Mouse (Mus musculus) telencephalon, adult 2 months (tissue): ENCODE data around the gene Ube2e1.

ENCODE experiments used
- DNase-seq: peaks from one replicate; pipeline ENCODE4 v3.0.0-alpha.2; 2011; ENCODE audit warnings: low read depth, low spot score

Ube2e1 gene

GRCm38 (mm10) chr14:18331693-18332131 is at the start of gene Ube2e1:
Gene Ube2e1, minus strand, starts transcription at chr14:18331859.
- DNase-seq: peak; percentile 29

DNA sequence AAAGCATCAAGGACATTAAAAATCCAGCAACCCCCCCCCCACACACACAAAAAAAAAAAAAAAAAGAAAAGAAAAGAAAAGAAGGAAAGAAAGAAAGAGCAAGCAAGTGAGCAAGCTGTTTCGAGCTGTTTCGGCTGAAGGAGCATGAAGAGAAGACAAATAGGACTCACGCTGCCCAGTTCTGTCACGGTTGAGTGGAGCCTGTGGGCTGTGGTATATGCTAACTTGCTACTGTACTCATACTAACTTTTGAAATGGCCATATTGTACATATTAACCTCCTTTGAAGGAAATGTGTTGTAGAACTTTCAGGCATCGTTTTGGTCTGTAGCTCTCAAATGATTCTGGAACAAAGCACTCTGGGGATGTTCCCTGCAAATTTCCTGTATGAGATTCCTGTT is 48.2 kb upstream of the Ube2e1 start:
- DNase-seq: no peak

DNA sequence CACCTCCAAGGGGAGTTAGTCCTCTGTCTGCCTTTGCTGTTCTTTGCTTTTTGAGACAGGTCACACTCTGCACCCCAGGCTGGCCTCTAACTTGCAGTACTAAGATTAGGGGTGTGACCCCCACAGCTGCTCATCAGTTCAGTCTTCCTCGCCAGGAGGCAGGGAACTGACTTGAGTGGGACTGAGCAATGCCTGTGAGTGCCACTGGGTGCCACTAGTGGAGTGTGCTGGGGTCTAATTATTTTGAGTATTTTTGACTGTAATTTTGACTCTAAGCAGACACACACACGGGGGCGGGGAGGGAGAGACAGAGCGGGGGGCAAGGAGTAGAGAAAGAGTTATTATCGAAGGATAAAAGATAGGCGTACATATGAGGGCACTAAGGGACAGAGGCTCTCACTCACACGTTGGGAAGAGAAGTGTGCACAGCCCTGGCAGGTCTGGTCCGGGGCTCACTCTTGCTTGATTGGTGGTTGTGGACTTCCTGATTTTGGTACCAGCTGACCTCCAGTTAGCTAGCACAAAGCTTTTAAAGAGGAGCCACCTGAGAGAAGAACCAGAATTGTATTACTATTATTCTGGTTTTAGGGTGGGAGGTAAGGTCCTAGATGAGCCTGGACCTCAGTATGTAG is 46.4 kb upstream of the Ube2e1 start:
- DNase-seq: no peak

DNA sequence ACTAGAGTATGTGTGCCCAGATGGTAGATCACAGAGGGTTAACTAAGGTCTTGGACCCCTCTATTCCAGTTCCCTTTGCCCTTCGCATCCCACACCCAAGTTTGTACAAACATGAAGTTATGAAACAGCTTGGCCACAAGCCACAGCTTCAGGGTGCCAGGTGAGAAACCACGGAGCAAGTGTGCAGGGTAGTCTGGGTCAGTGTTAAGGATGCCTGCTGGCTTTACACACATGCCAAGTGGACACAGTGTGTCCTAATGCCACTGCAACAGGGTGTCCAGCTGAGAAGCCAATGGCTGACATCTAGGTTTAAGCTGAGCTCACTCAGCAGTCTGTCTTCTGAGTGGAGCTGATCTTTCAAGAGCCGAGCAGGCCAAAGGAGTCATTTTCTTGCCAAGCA is 44.5 kb upstream of the Ube2e1 start:
- no peak for DNase-seq

DNA sequence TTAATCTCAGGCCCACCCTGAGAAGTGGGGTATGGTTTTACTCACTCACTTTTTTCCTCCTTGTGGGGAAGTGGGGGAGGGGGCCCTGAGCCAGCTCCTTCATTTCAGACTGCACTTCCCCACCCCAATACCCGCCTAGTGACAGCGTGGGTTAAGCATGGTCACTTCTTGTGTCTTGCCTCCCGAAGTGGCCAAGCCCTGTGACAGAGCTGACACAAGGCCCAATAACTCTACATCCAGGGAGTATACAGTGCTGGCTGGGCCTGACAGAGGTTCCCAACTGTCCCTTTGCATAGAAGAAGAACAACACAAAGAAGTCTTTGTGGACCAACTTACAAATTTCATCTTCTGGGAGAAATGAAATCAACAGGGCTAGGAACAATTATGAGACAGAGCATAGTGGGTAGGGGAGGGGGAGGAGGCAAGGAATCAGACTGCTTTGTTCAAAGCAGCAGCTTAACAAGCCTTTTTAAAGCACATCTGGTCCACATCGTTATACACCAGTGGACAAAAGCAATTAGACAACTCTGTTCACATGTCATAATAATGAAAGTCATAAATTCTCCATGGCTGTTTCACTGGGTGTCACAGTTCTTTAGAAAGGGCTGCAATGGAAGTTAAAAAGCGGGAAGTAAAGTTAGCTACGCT is 42.2 kb upstream of the Ube2e1 start:
- DNase-seq: no peak

- DNase-seq: peak; percentile 38
Measured at GRCm38 (mm10) chr14:18372761-18373610, 41.3 kb upstream of the Ube2e1 start.

DNA sequence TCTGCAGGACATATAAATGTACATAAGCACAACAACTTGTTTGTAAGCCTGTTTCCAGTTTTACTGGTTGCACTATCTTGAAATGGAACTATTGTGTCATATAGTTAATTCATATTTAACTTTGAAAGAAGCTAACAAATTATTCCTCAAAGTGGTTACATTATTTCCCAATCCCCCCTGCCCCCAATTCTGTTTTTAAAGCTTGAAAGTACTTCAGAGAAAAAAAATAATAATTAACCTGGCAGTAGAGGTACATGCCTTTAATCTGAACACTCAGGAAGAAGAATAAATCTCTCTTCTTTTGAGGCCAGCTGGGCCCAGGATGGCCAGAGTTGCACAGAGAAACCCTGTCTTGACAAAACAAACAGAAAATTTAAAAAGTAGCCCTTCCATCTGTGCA is 37.4 kb upstream of the Ube2e1 start:
- DNase-seq: no peak

- DNase-seq: no peak
Measured at GRCm38 (mm10) chr14:18367025-18367424, 35.4 kb upstream of the Ube2e1 start.

DNA sequence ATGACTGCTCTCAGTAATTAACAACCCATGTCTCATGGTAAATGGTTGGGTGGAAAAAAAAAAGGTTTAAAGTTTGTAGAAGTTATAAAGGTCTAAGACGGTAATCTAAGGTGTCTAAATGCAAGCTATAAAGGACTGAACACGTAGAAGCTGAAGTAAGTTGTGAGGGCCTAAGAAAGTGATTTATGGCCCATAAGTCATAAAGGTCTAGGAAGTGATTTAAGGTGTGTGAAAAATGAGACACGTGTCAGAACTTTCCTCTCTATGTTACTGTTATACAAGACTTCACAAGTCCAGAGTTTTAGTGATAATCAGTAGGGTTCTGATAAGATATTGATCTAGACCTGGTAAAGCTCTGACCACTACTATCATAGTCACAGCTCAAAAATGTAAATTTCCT is 32.7 kb upstream of the Ube2e1 start:
- no peak for DNase-seq

- DNase-seq: no peak
Measured at GRCm38 (mm10) chr14:18356442-18356841, 24.8 kb upstream of the Ube2e1 start.

- no peak for DNase-seq
Measured at GRCm38 (mm10) chr14:18355514-18356190, 24.0 kb upstream of the Ube2e1 start.

GRCm38 (mm10) chr14:18353525-18353924 is 21.9 kb upstream of the Ube2e1 start:
- DNase-seq: no peak

- no peak for DNase-seq
Measured at GRCm38 (mm10) chr14:18352934-18353333, 21.3 kb upstream of the Ube2e1 start.

- DNase-seq: no peak
Measured at GRCm38 (mm10) chr14:18350680-18351079, 19.0 kb upstream of the Ube2e1 start.

DNA sequence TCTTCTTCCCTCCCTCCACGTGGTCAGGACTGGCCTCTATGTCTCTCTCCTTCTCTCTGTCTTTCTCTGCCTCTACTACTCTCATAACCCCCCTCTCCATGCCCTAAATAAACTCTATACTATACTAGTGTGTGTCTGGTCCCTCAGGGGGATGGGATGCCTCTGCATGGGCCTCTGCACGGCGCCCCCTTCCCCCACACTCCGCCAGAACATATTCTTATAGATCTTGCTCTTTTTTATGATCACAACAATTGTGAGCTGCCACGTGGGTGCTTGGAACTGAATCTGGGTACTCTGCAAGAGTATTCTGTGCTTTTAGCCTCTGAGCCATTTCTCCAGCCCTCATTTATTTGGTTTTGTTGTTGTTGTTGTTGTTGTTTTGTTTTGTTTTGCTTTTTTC is 18.2 kb upstream of the Ube2e1 start:
- no peak for DNase-seq

- DNase-seq: no peak
Measured at GRCm38 (mm10) chr14:18343589-18343988, 11.9 kb upstream of the Ube2e1 start.

- no peak for DNase-seq
Measured at GRCm38 (mm10) chr14:18342749-18343148, 11.1 kb upstream of the Ube2e1 start.

- no peak for DNase-seq
Measured at GRCm38 (mm10) chr14:18341088-18341487, 9.4 kb upstream of the Ube2e1 start.

GRCm38 (mm10) chr14:18336106-18336505 is 4.4 kb upstream of the Ube2e1 start:
- no peak for DNase-seq

DNA sequence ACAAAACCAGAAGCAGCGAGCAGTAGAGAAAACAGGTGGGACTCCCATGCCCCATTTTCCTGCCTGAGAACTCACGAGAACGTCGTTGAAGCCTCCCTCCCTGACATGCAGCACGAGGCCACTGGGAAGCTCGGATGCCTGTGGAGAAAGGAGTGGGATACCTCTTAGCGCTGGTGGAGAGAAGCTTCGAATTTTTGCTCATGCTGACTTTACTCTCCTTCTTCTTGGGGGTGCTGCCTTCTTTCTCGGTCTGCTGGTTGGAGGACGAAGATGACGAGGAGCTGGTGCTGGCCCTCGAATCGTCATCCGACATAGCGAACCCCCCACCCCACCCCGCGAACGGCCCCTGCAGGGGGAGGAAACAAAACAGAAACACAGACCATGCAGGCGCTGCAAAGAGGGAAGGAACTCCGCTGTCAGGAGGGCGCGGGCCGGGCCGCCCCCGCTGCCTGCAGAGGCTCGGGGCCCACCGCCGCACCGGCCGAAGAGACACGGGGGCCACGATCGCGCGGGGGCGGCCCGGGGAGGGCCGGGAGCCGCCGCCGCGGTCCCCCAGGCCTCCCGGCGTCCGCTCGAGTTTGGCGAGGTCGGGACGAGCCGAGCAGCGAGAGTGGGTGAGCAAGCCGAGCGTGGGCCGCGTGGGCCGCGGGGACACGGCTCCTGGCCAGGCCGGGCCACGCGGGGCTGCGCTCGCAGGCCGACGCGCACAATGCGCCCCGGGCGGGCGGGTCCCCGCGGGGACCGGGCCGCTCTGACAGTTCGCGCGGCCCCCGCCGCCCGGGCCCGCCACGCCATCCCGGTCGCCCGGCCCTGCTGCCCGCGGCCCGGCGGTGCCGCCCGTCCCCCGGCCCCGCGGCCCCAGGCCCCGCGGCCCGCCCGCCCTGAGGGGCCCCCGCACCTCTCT is 618 bp downstream of the Ube2e1 start:
- DNase-seq: no peak
